Mouse (Mus musculus): Measurements from ENCODE around the gene Mta1. TPM values are rescaled to one million over a fixed set of nuclear protein-coding genes. Genes with fewer than 3 reads are reported as not detected.

Gene Mta1
- polyA plus RNA-seq (2012; fragmentation: generic; extraction: Trizol), result 101 TPM

- TF ChIP-seq E2F4 (IDR thresholded peaks at IDR 0.05; ENCODE audit: insufficient read depth) (no peak), POLR2AphosphoS2 (IDR thresholded peaks at IDR 0.05; ENCODE audit: insufficient read length, low read depth) (peak; percentile 69), POLR2A (IDR thresholded peaks at IDR 0.05; ENCODE audit: insufficient read length, low read depth) (peak; percentile 84), CEBPB (IDR thresholded peaks at IDR 0.05; ENCODE audit: insufficient read depth, poor library complexity, severe bottlenecking) (no peak), REST (IDR thresholded peaks at IDR 0.05; ENCODE audit: insufficient read depth, insufficient read length) (no peak)
- peak within 1 kb of the TSS; percentile 32 for H3K4me3 ChIP-seq
- H3K27me3 ChIP-seq (ENCODE audit: control insufficient read depth, insufficient read depth, insufficient read length), result no peaks in the 10 kb centered on the region
- peak within 1 kb of the TSS; percentile 94 for H3K4me2 ChIP-seq (ENCODE audit: low read depth)
- H3K79me2 ChIP-seq (ENCODE audit: control insufficient read depth, insufficient read depth), result peaks cover 40% of the 10 kb centered on the region
- peak within 1 kb of the TSS; percentile 95 for H3ac ChIP-seq (ENCODE audit: control insufficient read depth, insufficient read length)
- H3K36me3 ChIP-seq (ENCODE audit: control insufficient read depth, insufficient read depth), result no peaks in the 10 kb centered on the region
Observed at GRCm38 (mm10) chr12:113097749-113098281, at the start of gene Mta1. TSS of gene Mta1 (plus strand) at chr12:113098278.

- no peak for TF ChIP-seq TCF3 (IDR thresholded peaks at IDR 0.05; ENCODE audit: insufficient read length, low read depth)
- TF ChIP-seq POLR2A (IDR thresholded peaks at IDR 0.05; ENCODE audit: insufficient read length, low read depth), result no peak
- Histone ChIP-seq H3K27me3 (ENCODE audit: control insufficient read depth, insufficient read depth, insufficient read length) (no peaks in the 10 kb centered on the region), H3ac (ENCODE audit: control insufficient read depth, insufficient read length) (no peak overlapping the region), H3K36me3 (ENCODE audit: control insufficient read depth, insufficient read depth) (peaks cover 54% of the 10 kb centered on the region), H3K79me2 (ENCODE audit: control insufficient read depth, insufficient read depth) (peaks cover 13% of the 10 kb centered on the region), H3K4me2 (ENCODE audit: low read depth) (no peak overlapping the region), H3K4me3 (no peak overlapping the region)
Observed at GRCm38 (mm10) chr12:113049836-113050235, 48.2 kb upstream of the Mta1 start.

GRCm38 (mm10) chr12:113050671-113051070 lies 47.4 kb upstream of the Mta1 start:
- peaks cover 4% of the 10 kb centered on the region for H3K79me2 ChIP-seq (ENCODE audit: control insufficient read depth, insufficient read depth)
- TF ChIP-seq REST (IDR thresholded peaks at IDR 0.05; ENCODE audit: insufficient read depth, insufficient read length) (no peak), MYOD1 (IDR thresholded peaks at IDR 0.05; ENCODE audit: control insufficient read depth in 1 of 3, insufficient read length in 2 of 3, low read depth in 2 of 3) (no peak), CEBPB (IDR thresholded peaks at IDR 0.05; ENCODE audit: insufficient read depth, poor library complexity, severe bottlenecking) (no peak), TCF3 (IDR thresholded peaks at IDR 0.05; ENCODE audit: insufficient read length, low read depth) (no peak), E2F4 (IDR thresholded peaks at IDR 0.05; ENCODE audit: insufficient read depth) (no peak), TCF12 (IDR thresholded peaks at IDR 0.05; ENCODE audit: insufficient read depth, poor library complexity, severe bottlenecking) (no peak), MYOG (IDR thresholded peaks at IDR 0.05; ENCODE audit: control insufficient read depth in 1 of 3, insufficient read depth in 1 of 3, insufficient read length in 2 of 3, low read depth in 2 of 3) (no peak), POLR2A (IDR thresholded peaks at IDR 0.05; ENCODE audit: insufficient read length, low read depth) (no peak), POLR2AphosphoS2 (IDR thresholded peaks at IDR 0.05; ENCODE audit: insufficient read length, low read depth) (no peak)
- H3K36me3 ChIP-seq (ENCODE audit: control insufficient read depth, insufficient read depth), result peaks cover 60% of the 10 kb centered on the region

GRCm38 (mm10) chr12:113051628-113052403 lies 46.3 kb upstream of the Mta1 start:
- no peaks in the 10 kb centered on the region for H3K27me3 ChIP-seq (ENCODE audit: control insufficient read depth, insufficient read depth, insufficient read length)
- H3K36me3 ChIP-seq (ENCODE audit: control insufficient read depth, insufficient read depth), result peaks cover 56% of the 10 kb centered on the region
- H3K79me2 ChIP-seq (ENCODE audit: control insufficient read depth, insufficient read depth), result no peaks in the 10 kb centered on the region
- no peak overlapping the region for H3ac ChIP-seq (ENCODE audit: control insufficient read depth, insufficient read length)
- H3K4me2 ChIP-seq (ENCODE audit: low read depth), result no peak overlapping the region
- TF ChIP-seq REST (IDR thresholded peaks at IDR 0.05; ENCODE audit: insufficient read depth, insufficient read length) (no peak), TCF3 (IDR thresholded peaks at IDR 0.05; ENCODE audit: insufficient read length, low read depth) (no peak), E2F4 (IDR thresholded peaks at IDR 0.05; ENCODE audit: insufficient read depth) (no peak), TCF12 (IDR thresholded peaks at IDR 0.05; ENCODE audit: insufficient read depth, poor library complexity, severe bottlenecking) (no peak)
- no peak overlapping the region for H3K4me3 ChIP-seq

More at GRCm38 (mm10) chr12:113050671-113051070, 47.4 kb upstream of the Mta1 start:
- H3ac ChIP-seq (ENCODE audit: control insufficient read depth, insufficient read length), result no peak overlapping the region
- no peak overlapping the region for H3K4me3 ChIP-seq
- H3K4me2 ChIP-seq (ENCODE audit: low read depth), result no peak overlapping the region
- H3K27me3 ChIP-seq (ENCODE audit: control insufficient read depth, insufficient read depth, insufficient read length), result no peaks in the 10 kb centered on the region

- H3K4me3 ChIP-seq, result no peak overlapping the region
- H3ac ChIP-seq (ENCODE audit: control insufficient read depth, insufficient read length), result no peak overlapping the region
- no peaks in the 10 kb centered on the region for H3K27me3 ChIP-seq (ENCODE audit: control insufficient read depth, insufficient read depth, insufficient read length)
- H3K36me3 ChIP-seq (ENCODE audit: control insufficient read depth, insufficient read depth), result peaks cover 68% of the 10 kb centered on the region
- no peaks in the 10 kb centered on the region for H3K79me2 ChIP-seq (ENCODE audit: control insufficient read depth, insufficient read depth)
- H3K4me2 ChIP-seq (ENCODE audit: low read depth), result no peak overlapping the region
- TF ChIP-seq POLR2A (IDR thresholded peaks at IDR 0.05; ENCODE audit: insufficient read length, low read depth), result no peak
- no peak for TF ChIP-seq SRF (IDR thresholded peaks at IDR 0.05; ENCODE audit: control insufficient read depth, insufficient read length, low read depth)
- no peak for TF ChIP-seq CEBPB (IDR thresholded peaks at IDR 0.05; ENCODE audit: insufficient read depth, poor library complexity, severe bottlenecking)
- no peak for TF ChIP-seq POLR2AphosphoS2 (IDR thresholded peaks at IDR 0.05; ENCODE audit: insufficient read length, low read depth)
- TF ChIP-seq E2F4 (IDR thresholded peaks at IDR 0.05; ENCODE audit: insufficient read depth), result no peak
- no peak for TF ChIP-seq TCF3 (IDR thresholded peaks at IDR 0.05; ENCODE audit: insufficient read length, low read depth)
- no peak for TF ChIP-seq MYOD1 (IDR thresholded peaks at IDR 0.05; ENCODE audit: control insufficient read depth in 1 of 3, insufficient read length in 2 of 3, low read depth in 2 of 3)
- no peak for TF ChIP-seq MYOG (IDR thresholded peaks at IDR 0.05; ENCODE audit: control insufficient read depth in 1 of 3, insufficient read depth in 1 of 3, insufficient read length in 2 of 3, low read depth in 2 of 3)
- no peak for TF ChIP-seq TCF12 (IDR thresholded peaks at IDR 0.05; ENCODE audit: insufficient read depth, poor library complexity, severe bottlenecking)
- TF ChIP-seq MAX (IDR thresholded peaks at IDR 0.05; ENCODE audit: low read depth), result no peak
- no peak for TF ChIP-seq REST (IDR thresholded peaks at IDR 0.05; ENCODE audit: insufficient read depth, insufficient read length)
- TF ChIP-seq USF1 (IDR thresholded peaks at IDR 0.05; ENCODE audit: low read depth), result no peak
Observed at GRCm38 (mm10) chr12:113056089-113056488, 42.0 kb upstream of the Mta1 start.
